Mouse (Mus musculus) stomach, postnatal 0 days (tissue): ENCODE results near the gene Tmem39a.

ENCODE experiments used
- CTCF ChIP-seq: IDR thresholded peaks from 2 replicates; pipeline ENCODE4 v1.5.1; 2016; ENCODE audit warnings: antibody characterized with exemption, low read depth, mild to moderate bottlenecking, moderate library complexity
- EP300 ChIP-seq: optimal IDR thresholded peaks from 2 replicates; pipeline ENCODE3; 2016; ENCODE audit warnings: antibody characterized with exemption

- TF ChIP-seq CTCF, result no peak
- no peak for TF ChIP-seq EP300
Observed at GRCm38 (mm10) chr16:38602989-38603804, 44.7 kb downstream of the Tmem39a start.
